Mouse (Mus musculus) A20 (cell line): ENCODE results near the gene Psg16.
"Not testable (repeated sequence)": the region's sequence is repeated elsewhere in the genome, so short reads cannot be mapped to it uniquely, and the experiment has no call there.

Source experiments
- DNase-seq: peaks from one replicate; pipeline ENCODE4 v3.0.0-alpha.2; 2011; ENCODE audit warnings: low read depth, low spot score

Gene Psg16

DNA sequence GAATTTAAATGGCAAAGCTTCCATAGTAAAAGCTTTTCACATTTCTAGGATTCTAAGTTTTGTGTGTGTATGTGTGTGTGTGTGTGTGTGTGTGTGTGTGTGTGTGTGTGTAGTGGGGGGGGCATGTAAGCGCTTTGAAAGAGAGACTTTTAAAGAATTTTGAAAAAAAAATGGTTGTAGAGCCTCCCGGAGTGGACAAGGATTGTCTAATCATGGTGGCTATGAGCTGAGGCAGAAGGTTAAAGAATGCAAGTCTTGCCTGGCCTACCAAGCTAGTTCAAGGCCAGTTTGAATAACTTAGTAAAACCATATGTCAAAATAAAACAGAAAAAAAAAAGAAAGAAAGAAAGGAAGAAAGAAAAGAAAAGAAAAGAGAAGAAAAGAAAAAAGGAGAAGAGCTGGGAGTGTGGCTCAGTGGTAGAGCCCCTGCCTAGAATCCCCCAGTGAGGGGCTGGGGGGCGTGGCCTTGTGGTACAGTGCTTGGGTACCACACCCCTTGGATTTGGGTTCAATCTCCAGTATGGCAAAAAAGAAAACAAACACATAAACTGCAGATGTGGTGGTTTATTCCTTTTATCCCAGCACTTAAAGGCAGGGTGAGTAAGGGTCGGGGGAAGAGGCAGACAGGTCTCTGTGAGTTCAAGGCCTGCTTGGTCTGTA is 18.4 kb upstream of the Psg16 start:
- no peak for DNase-seq

GRCm38 (mm10) chr7:17056081-17056581 is 17.7 kb upstream of the Psg16 start:
- DNase-seq: peak; percentile 95

- DNase-seq: no peak
Measured at GRCm38 (mm10) chr7:17056601-17057523, 17.0 kb upstream of the Psg16 start.

DNA sequence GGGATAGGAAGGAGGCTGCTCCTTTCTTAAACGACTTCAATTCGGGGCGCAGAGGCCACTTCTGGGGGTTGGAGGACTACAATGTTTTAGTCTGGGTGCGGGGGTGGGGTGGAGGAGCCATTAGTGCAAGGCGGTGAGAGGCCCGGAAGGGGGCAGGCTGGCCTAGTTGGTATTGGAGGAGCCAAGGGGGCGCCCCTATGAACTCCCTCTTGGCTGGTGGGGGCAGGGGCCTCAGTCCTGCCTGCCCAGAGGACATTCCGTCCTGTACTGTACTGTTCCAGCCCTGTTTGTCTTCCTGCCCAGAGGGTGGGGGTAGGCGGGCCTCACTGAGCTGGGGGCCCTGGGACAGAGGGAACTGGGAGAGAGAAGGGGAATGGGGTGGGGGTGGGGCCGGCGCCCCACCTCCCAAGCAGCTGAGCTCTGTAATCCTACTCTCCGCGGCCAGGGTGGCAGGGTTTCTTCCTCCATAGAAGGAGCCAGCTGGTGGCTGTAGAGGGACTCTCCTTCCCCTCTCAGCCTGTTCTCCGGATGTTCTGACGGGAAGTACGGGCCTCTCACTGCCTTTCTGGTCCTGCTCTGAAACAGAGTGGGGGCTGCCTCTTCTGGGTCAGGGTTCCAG is 15.7 kb upstream of the Psg16 start:
- peak; percentile 91 for DNase-seq

GRCm38 (mm10) chr7:17058816-17059462 is 14.9 kb upstream of the Psg16 start:
- peak; percentile 90 for DNase-seq

DNA sequence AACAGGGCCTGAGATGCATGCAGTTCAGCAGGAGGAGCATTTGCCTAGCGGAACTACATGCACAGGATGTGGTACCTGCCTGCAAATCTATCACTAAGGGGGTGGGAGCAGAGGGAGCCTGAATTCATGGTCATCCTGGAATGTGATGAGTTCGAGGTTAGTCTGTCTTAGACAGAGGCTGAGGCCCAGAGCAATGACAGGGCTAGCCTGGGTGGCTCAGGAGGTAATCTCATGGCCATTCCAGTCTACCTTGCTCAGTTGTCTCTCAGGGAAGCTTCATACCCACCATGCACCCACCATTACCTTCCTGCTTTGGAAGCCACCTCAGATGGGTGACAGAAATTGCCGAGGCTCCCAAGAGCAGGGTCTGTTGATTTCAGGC is 14.4 kb upstream of the Psg16 start:
- DNase-seq: no peak

DNA sequence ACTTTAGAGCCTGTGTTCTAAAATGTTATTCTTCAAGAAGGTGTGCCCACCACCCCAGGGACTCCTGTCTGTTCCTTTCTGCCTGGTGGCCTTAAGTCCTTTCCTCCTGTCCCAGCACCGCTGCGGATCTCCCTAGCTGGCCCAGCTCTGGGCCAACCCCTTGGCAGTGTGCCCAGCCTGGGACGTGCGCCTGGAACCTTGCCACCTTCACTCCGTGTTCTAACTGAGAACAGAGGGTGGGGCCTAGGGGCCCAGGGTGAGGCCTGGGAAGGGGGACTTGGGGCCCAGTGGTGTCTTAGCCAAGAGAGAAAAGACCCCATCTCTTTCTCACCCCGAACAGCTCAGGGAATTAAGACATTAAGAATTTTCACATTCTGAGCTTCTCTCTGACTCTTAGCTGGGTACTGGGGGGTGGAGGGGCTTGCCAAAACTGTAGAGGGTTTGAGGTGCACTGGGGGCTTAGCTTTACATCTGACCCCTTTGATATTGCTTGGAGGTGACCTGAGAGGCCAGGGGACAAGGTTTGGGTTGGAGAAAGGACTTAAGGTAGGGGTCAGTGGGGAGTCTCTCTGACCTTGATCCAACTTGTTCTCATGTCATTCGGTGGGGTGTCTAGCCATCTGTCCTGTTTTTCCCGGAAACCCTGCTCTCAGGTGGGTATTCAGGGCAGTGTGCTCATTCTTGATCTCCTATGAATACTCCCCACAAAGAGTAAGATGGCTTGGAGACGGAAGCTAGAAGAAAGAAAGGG is 13.6 kb upstream of the Psg16 start:
- peak; percentile 12 for DNase-seq

GRCm38 (mm10) chr7:17060782-17061605 is 12.8 kb upstream of the Psg16 start:
- DNase-seq: peak; percentile 27

- DNase-seq: no peak
Measured at GRCm38 (mm10) chr7:17062389-17062788, 11.5 kb upstream of the Psg16 start, which contains the start of gene Hif3a. Gene Hif3a (minus strand): TSS chr7:17062427.

- peak; percentile 35 for DNase-seq
Measured at GRCm38 (mm10) chr7:17062845-17063244, 11.0 kb upstream of the Psg16 start.

GRCm38 (mm10) chr7:17065620-17066019 is 8.2 kb upstream of the Psg16 start:
- no peak for DNase-seq

GRCm38 (mm10) chr7:17066412-17066811 is 7.4 kb upstream of the Psg16 start:
- DNase-seq: peak; percentile 64

DNA sequence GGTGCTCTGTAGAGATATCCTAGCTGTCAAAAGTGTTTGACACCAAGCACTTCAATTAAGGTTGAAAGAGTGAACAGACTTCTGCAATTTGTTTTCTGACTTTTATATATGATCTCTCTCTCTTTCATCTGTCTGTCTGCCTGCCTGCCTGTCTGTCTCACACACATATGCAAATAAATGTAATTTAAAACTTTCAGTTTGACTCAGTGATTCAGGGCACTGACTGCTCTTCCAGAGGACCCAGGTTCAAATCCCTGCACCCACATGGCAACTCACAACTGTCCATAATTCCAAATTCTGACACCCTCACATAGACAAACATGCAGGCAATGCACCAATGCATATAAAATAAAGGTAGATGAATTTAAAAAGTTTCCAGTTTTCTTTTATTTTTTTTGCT is 6.8 kb upstream of the Psg16 start:
- peak; percentile 16 for DNase-seq

GRCm38 (mm10) chr7:17067651-17068050 is 6.2 kb upstream of the Psg16 start:
- DNase-seq: not testable (repeated sequence)

GRCm38 (mm10) chr7:17073513-17073903 is 332 bp upstream of the Psg16 start:
- no peak for DNase-seq

DNA sequence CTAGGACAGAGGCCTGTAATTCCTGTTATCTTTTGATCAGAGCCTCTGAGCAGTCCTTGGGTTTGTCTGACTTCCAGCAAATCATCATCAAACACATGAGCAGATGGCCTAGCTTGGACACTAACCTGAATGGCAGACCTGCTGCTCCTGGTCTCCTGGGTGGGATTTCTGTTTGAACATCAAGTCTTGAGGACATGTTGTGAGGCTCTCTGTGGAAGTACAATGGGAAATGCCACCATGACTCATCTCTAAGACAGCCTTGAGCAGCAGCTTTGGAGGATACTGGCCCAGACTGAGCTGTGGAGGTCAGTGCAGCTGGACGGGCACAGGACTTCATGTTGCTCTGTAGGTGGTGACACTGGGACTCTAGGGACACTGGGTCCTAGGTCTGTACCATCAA is 2.7 kb downstream of the Psg16 start:
- DNase-seq: no peak

DNA sequence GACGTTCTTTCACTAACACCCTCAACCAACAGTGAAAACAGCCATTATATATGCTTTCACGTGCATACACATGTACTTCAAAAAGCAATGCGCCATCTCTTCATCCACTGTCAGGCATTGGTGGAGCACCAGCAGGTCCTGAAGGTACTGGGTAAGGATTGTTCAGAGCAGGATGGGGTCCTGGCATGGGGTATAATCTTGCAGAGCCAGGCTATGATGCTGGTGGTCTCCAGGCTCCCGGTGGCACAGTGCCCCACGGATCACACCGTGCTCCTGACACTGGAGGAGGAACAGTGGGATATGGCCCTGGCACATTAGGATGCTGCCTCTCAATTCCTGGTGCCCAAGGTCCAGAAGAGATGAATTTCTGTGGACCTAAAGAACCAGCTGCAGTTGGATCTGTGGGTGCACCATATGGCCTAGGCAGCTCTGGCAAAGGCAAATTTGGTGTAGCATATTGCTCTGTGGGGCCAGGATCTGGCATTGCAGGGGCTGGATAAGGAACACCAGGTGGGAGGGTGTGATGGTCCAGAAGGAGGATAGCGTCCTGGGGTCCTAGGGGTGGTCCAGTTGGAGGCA is 4.3 kb downstream of the Psg16 start:
- DNase-seq: no peak

GRCm38 (mm10) chr7:17082766-17083165 is 8.9 kb downstream of the Psg16 start:
- DNase-seq: no peak

DNA sequence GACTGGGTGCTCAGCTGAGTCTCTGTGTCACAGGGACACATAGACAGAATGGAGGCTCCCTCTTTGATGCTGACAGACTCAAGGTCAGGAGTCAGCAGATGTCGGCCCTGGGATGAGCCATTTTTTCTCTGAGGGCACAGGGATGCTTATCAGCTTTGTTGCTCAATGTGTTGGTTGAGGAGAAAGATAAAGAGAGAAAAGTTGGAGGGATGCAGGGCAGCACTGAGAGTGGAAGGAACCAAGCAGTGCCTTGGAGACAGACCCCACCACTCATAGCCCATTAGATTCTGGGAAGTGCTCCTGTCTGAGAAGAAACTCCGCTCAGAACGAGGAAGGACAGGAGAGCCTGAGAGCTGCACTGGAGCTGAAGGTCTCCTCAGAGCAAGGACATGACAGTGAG is 13.9 kb downstream of the Psg16 start:
- no peak for DNase-seq
